Mouse (Mus musculus) adrenal gland, adult 10 weeks (tissue): ENCODE data around the gene Olfr1420. TPM values are rescaled to one million over a fixed set of nuclear protein-coding genes. Genes with fewer than 3 reads are reported as not detected.

Experiments used
- polyA plus RNA-seq: library from polyadenylated mRNA; stranded (reverse); fragments of 350-450 nt; fragmentation: Illumina TruSeq; extraction: RNeasy Lipid Tissue Mini Kit (QIAGEN cat#74804); gene quantifications from one replicate; pipeline ENCODE4 v1.2.3, GENCODE M21; 2014; ENCODE audit warnings: low read depth, low replicate concordance

Gene Olfr1420
- polyA plus RNA-seq: not detected

DNA sequence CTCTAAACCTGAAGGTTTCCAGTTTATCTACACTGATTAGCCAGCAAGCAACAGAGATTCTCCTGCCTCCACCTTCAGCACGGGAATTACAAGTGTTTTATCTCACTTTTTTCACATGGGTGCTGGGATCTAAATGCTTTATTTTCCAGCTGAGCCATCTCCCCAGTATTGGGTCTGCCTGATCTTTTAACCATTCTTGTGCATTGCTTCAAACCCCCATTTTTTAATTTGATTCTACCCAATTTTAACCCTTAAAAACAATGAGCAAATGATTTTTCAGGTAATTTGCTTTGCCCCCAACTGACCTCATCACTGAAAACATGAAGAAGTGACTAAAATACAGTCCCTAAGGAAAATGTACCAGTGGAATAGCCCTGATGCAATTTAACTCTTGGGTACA, at the start of gene Olfr1420:
Gene Olfr1420 (plus strand): TSS at position 301 of the 400 bp plus-strand sequence.

DNA sequence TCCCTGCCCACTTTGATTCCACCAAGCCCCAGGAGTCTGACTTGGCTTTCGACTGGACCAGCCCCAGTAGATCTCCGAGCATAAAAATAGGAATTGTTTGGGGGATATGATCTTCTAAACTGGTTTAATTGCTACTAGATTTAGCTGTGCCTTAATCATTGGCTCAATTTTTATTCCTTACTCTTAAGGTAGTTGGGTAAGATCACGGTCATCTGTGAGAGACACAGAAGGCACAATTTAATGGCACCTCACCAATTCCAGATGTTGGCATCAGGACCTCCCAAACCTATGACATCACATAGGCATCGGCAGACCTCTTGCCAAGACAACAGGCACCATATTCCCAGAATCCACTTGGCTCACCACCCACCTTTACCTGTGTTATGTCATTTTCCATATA, 47.2 kb upstream of the Olfr1420 start, which contains the start of gene Olfr1417:
Gene Olfr1417 (minus strand): TSS at position 101 of the 400 bp plus-strand sequence.

DNA sequence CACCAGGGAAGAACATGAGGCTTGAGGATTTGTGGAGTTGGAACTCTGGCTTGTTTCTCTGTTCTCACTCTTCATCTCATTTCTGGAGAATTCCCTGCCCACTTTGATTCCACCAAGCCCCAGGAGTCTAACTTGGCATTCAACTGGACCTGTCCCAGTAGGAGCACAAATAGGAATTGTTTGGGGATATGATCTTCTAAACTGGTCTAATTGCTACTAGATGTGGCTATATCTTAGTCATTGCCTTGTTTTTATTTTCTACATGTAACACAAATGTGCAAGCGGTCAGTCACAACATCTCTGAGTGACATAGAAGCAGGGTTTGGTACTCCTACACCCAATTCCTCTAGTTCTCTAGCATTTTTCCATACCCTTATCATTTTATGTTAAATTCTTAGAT, 25.4 kb upstream of the Olfr1420 start, which contains the start of gene Olfr1418:
Gene Olfr1418 (minus strand): TSS at position 101 of the 400 bp plus-strand sequence.

DNA sequence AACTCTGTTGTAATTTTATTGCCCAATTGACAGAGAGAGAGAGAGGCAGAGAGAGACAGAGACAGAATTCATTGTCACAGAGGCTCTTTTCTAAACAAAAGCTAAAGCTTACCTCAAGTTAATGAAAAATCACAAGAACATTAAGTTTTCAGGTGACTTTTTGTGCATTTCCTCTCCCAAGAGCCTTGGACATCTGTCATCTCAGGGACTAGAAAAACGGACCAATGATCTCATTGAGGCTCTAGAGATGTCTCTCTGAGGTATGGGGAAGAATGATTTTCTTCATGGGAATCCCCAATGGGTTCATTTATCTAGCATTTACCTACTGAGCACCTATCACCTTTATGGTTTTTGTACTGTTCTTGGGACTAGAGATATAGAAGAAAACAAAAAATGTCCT, 11.4 kb upstream of the Olfr1420 start, which contains the start of gene Olfr1419:
Gene Olfr1419 (minus strand): TSS at position 101 of the 400 bp plus-strand sequence.

DNA sequence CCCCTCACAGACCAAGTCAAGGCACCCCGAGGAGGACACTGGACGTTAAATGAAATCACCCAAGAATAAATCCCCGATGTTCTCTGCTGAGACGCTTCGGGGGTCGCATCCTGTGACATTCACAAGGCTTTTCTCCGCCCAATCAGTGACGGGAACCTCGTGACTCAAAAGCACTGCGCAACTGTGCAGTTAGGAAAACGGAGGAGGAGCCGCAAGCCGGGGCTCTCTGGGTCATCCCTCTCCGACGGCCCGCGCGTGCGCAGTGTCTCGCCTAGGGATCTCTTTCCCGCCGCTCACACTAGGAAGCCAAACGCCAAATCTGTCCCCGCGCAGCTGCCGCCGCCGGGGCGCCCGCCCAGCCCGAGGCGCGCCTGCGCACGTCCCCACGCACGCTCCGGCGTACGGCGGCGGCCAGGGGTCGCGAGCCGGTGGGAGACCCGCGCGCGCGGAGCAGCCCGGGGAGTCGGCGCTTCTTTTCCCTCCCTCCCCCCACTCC, 25.7 kb downstream of the Olfr1420 start, which contains the start of gene Patl1:
Gene Patl1 (plus strand): TSS at position 363 of the 496 bp plus-strand sequence.

Other genes with a start within 250 kb of the Olfr1420 start
- not detected for gene Ms4a3, start 245.7 kb upstream of the Olfr1420 start, polyA plus RNA-seq
- gene Oosp2, start 226.0 kb upstream of the Olfr1420 start, polyA plus RNA-seq: 3.6 TPM
- gene Oosp1, start 195.4 kb upstream of the Olfr1420 start, polyA plus RNA-seq: 3.4 TPM
- gene Oosp3, start 189.5 kb upstream of the Olfr1420 start, polyA plus RNA-seq: not detected
- not detected for gene Gif, start 139.0 kb upstream of the Olfr1420 start, polyA plus RNA-seq
- 58.3 TPM for gene Mrpl16, start 116.2 kb upstream of the Olfr1420 start, polyA plus RNA-seq
- 17.1 TPM for gene Stx3, start 67.2 kb upstream of the Olfr1420 start, polyA plus RNA-seq
- gene Olfr1417, start 47.3 kb upstream of the Olfr1420 start, polyA plus RNA-seq: not detected
- gene Olfr1418, start 25.5 kb upstream of the Olfr1420 start, polyA plus RNA-seq: not detected
- not detected for gene Olfr1419, start 11.5 kb upstream of the Olfr1420 start, polyA plus RNA-seq
- gene Patl1, start 25.8 kb downstream of the Olfr1420 start, polyA plus RNA-seq: 39.1 TPM
- 51.8 TPM for gene Osbp, start 79.4 kb downstream of the Olfr1420 start, polyA plus RNA-seq
- gene Olfr1423, start 154.8 kb downstream of the Olfr1420 start, polyA plus RNA-seq: not detected
- not detected for gene Olfr1424, start 176.1 kb downstream of the Olfr1420 start, polyA plus RNA-seq
- gene Olfr1425, start 191.2 kb downstream of the Olfr1420 start, polyA plus RNA-seq: not detected
- gene Olfr1426, start 205.4 kb downstream of the Olfr1420 start, polyA plus RNA-seq: not detected
- not detected for gene Olfr1427, start 216.8 kb downstream of the Olfr1420 start, polyA plus RNA-seq
- gene Olfr1428, start 229.3 kb downstream of the Olfr1420 start, polyA plus RNA-seq: not detected
- gene Olfr76, start 236.6 kb downstream of the Olfr1420 start, polyA plus RNA-seq: not detected